Mouse (Mus musculus): ENCODE data around the gene Ica1. TPM values are rescaled to one million over a fixed set of nuclear protein-coding genes. Genes with fewer than 3 reads are reported as not detected.

The Ica1 gene
- polyA plus RNA-seq, 2 experiments: 1.9 to 5.5 TPM

GRCm38 (mm10) chr6:8683379-8683778 is 94.9 kb downstream of the Ica1 start:
- Histone ChIP-seq H3K36me3 (replicated peaks; ENCODE audit: control insufficient read depth, insufficient read depth, low read depth) (no peaks in the 10 kb centered on the region), H3K9me3 (ENCODE audit: control insufficient read depth, low read length) (no peaks in the 10 kb centered on the region), H3K4me3 (ENCODE audit: insufficient read depth in 1 of 2, low read depth in 2 of 2, low read length in 2 of 2) (no peak overlapping the region), H3K27ac (no peak overlapping the region), H3K27me3 (ENCODE audit: control insufficient read depth, insufficient read depth, low read length) (no peaks in the 10 kb centered on the region), H3K9ac (replicated peaks) (no peak overlapping the region), H3K4me1 (replicated peaks; ENCODE audit: control insufficient read depth in 2 of 2, insufficient read depth in 2 of 2, low read length in 1 of 2) (peaks cover 0 to 3% of the 10 kb centered on the region in 2 experiments; a peak in 2 of 4 replicates), H3K4me2 (ENCODE audit: low read depth) (no peak overlapping the region)
- ATAC-seq (ENCODE audit: insufficient read depth) (no peak), DNase-seq (ENCODE audit: low read depth in 3 of 3, low spot score in 3 of 3) (no peak)
- 67% methylated on average over 10 of the region's 10 CpGs for WGBS (ENCODE audit: insufficient replicate concordance)
- TF ChIP-seq EP300 (IDR thresholded peaks at IDR 0.05; ENCODE audit: low read depth) (no peak), CTCF (IDR thresholded peaks at IDR 0.05; ENCODE audit: low read depth) (no peak)

DNA sequence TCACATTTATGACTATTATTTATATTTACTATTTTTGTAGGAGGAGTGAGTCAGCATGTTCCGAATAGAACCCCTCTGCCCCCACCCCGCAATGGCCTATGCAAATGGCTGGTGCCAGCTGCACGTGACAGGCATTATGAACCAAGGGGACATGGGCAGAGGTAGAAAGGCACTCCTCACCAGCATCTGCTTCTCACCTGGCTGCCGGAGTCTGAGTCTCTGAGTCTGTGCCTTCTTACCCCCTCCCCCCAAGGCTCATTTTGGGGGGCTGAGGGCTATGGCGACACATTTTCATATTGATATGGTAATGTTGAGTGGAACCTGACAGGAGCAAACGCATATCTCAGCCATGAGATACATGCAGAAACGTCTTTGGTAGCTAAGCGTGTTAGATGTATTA is 97.4 kb downstream of the Ica1 start:
- no peaks in the 10 kb centered on the region for H3K36me3 ChIP-seq (replicated peaks; ENCODE audit: control insufficient read depth, insufficient read depth, low read depth)
- DNase-seq (ENCODE audit: low read depth in 3 of 3, low spot score in 3 of 3) (no peak), ATAC-seq (ENCODE audit: insufficient read depth) (no peak)
- no peaks in the 10 kb centered on the region for H3K27me3 ChIP-seq (ENCODE audit: control insufficient read depth, insufficient read depth, low read length)
- H3K27ac ChIP-seq: no peak overlapping the region
- no peak for TF ChIP-seq EP300 (IDR thresholded peaks at IDR 0.05; ENCODE audit: low read depth)
- TF ChIP-seq CTCF (IDR thresholded peaks at IDR 0.05; ENCODE audit: low read depth): no peak
- no peak overlapping the region for H3K4me2 ChIP-seq (ENCODE audit: low read depth)
- H3K9ac ChIP-seq (replicated peaks): no peak overlapping the region
- 71% methylated on average over 8 of the region's 8 CpGs for WGBS (ENCODE audit: insufficient replicate concordance)
- H3K9me3 ChIP-seq (ENCODE audit: control insufficient read depth, low read length): no peaks in the 10 kb centered on the region
- H3K4me3 ChIP-seq (ENCODE audit: insufficient read depth in 1 of 2, low read depth in 2 of 2, low read length in 2 of 2): no peak overlapping the region
- H3K4me1 ChIP-seq (replicated peaks; ENCODE audit: control insufficient read depth in 2 of 2, insufficient read depth in 2 of 2, low read length in 1 of 2): peaks cover 0 to 1% of the 10 kb centered on the region in 2 experiments; a peak in 1 of 4 replicates

DNA sequence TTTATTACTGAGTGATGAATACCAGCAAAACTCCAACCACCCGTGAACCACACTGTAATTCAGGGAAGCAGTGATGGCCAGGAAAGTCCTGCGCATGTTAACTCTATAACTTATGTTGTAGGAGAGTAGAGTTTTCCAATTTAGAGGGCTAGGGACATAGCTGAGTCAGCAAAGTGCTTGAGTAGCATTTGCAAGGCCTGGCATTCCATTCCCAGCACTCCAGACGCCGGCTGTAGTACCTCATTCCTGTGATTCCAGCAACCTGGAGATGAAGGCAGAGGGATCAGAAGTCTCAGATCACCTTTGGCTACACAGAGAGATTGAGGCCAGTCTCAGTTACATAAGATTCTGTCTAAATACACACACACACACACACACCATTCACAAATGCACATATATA is 105.3 kb downstream of the Ica1 start:
- Histone ChIP-seq H3K27me3 (ENCODE audit: control insufficient read depth, insufficient read depth, low read length) (no peaks in the 10 kb centered on the region), H3K4me2 (ENCODE audit: low read depth) (no peak overlapping the region), H3K36me3 (replicated peaks; ENCODE audit: control insufficient read depth, insufficient read depth, low read depth) (no peaks in the 10 kb centered on the region), H3K9me3 (ENCODE audit: control insufficient read depth, low read length) (no peaks in the 10 kb centered on the region), H3K27ac (no peak overlapping the region), H3K4me1 (replicated peaks; ENCODE audit: control insufficient read depth in 2 of 2, insufficient read depth in 2 of 2, low read length in 1 of 2) (no peaks in the 10 kb centered on the region), H3K4me3 (ENCODE audit: insufficient read depth in 1 of 2, low read depth in 2 of 2, low read length in 2 of 2) (no peak overlapping the region), H3K9ac (replicated peaks) (no peak overlapping the region)
- no peak for ATAC-seq (ENCODE audit: insufficient read depth)
- TF ChIP-seq EP300 (IDR thresholded peaks at IDR 0.05; ENCODE audit: low read depth) (no peak), CTCF (IDR thresholded peaks at IDR 0.05; ENCODE audit: low read depth) (no peak)
- no peak for DNase-seq (ENCODE audit: low read depth in 3 of 3, low spot score in 3 of 3)
- WGBS (ENCODE audit: insufficient replicate concordance): 58% methylated on average over 4 of the region's 4 CpGs

DNA sequence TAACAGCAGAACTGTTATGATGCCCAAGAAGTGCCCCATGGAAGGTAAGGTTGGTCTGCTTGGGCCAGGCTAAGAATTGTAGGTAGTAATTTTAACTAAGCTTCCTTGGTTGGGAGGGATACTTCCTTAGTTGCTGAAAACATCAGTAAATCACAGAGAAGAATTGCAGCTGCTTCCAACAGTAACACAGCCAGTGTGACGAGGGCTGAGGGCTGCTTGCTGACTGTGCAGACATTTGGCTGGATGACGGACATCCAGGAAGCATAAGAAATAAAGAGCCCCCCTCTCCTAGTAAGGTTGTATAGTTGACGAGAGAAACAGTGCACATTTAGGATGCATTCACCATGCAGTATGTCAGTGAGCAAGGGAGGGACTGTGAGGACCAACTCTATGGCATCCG is 108.9 kb downstream of the Ica1 start:
- H3K27ac ChIP-seq: no peak overlapping the region
- no peak overlapping the region for H3K9ac ChIP-seq (replicated peaks)
- ATAC-seq (ENCODE audit: insufficient read depth) (no peak), DNase-seq (ENCODE audit: low read depth in 3 of 3, low spot score in 3 of 3) (no peak)
- no peak overlapping the region for H3K4me2 ChIP-seq (ENCODE audit: low read depth)
- no peaks in the 10 kb centered on the region for H3K36me3 ChIP-seq (replicated peaks; ENCODE audit: control insufficient read depth, insufficient read depth, low read depth)
- no peaks in the 10 kb centered on the region for H3K9me3 ChIP-seq (ENCODE audit: control insufficient read depth, low read length)
- 69% methylated on average over 4 of the region's 4 CpGs for WGBS (ENCODE audit: insufficient replicate concordance)
- no peaks in the 10 kb centered on the region for H3K4me1 ChIP-seq (replicated peaks; ENCODE audit: control insufficient read depth in 2 of 2, insufficient read depth in 2 of 2, low read length in 1 of 2)
- TF ChIP-seq EP300 (IDR thresholded peaks at IDR 0.05; ENCODE audit: low read depth): no peak
- no peak for TF ChIP-seq CTCF (IDR thresholded peaks at IDR 0.05; ENCODE audit: low read depth)
- H3K4me3 ChIP-seq (ENCODE audit: insufficient read depth in 1 of 2, low read depth in 2 of 2, low read length in 2 of 2): no peak overlapping the region
- H3K27me3 ChIP-seq (ENCODE audit: control insufficient read depth, insufficient read depth, low read length): no peaks in the 10 kb centered on the region

DNA sequence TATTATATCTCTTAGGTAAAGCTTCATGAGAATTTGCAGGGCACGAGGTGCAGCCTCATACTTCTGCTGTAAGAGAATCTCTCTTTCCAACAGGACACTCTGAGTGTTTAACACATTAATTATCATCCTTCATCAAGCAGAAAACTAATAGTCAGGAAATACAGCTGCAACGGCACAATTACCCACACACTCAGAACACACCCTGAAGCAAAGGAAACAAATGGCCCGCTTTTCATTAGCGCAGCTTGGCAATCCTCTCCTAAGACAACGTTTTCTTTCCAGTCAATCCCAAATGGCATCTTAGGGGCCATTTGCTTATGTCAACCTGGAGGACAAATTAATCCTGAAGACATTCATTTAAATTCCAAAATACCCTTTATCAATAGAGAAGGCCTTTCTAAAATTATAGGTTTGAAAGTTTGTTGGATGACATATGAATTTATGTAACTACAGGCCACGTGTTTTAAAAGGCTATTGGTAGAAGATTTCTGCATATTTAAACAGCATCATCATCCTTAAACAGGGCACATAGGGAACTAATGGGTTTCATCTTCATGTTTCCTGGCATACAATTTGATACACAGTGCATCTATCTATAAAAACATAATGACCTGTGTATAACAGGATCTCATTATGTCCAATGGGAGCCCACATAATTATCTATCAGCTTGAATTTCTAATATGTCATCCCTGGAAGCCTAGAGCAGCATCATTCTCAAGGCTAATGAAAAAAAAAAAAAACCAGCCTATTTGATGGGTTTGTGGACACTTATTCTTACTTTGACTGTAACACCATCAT is 110.1 kb downstream of the Ica1 start:
- no peak overlapping the region for H3K27ac ChIP-seq
- no peaks in the 10 kb centered on the region for H3K36me3 ChIP-seq (replicated peaks; ENCODE audit: control insufficient read depth, insufficient read depth, low read depth)
- 59% methylated on average over 6 of the region's 6 CpGs for WGBS (ENCODE audit: insufficient replicate concordance)
- H3K4me3 ChIP-seq (ENCODE audit: insufficient read depth in 1 of 2, low read depth in 2 of 2, low read length in 2 of 2): no peak overlapping the region
- H3K9me3 ChIP-seq (ENCODE audit: control insufficient read depth, low read length): no peaks in the 10 kb centered on the region
- DNase-seq (ENCODE audit: low read depth in 3 of 3, low spot score in 3 of 3): no peak
- H3K4me1 ChIP-seq (replicated peaks; ENCODE audit: control insufficient read depth in 2 of 2, insufficient read depth in 2 of 2, low read length in 1 of 2): no peaks in the 10 kb centered on the region
- H3K9ac ChIP-seq (replicated peaks): no peak overlapping the region
- no peaks in the 10 kb centered on the region for H3K27me3 ChIP-seq (ENCODE audit: control insufficient read depth, insufficient read depth, low read length)
- TF ChIP-seq EP300 (IDR thresholded peaks at IDR 0.05; ENCODE audit: low read depth): no peak
- ATAC-seq (ENCODE audit: insufficient read depth): no peak
- no peak overlapping the region for H3K4me2 ChIP-seq (ENCODE audit: low read depth)

Measured in liver, embryonic 14.5 days (tissue).